Mouse (Mus musculus): Measurements from ENCODE around the gene Acad10. TPM values are rescaled to one million over a fixed set of nuclear protein-coding genes. Genes with fewer than 3 reads are reported as not detected.
"Not testable (repeated sequence)": the region's sequence is repeated elsewhere in the genome, so short reads cannot be mapped to it uniquely, and the experiment has no call there.

Gene Acad10
- 10 to 100 TPM in 4 of 26 experiments, 1 to 10 TPM in 20, under 1 TPM in 2; 0.47 to 12.5 (median 6.6) TPM for total RNA-seq (2018; cell fraction: chromatin; rRNA removed)
- total RNA-seq (2018; cell fraction: cytosol; rRNA removed): 1 to 10 TPM; 1.4 to 5.1 (median 3.4) TPM
- total RNA-seq (2018; cell fraction: nucleus; rRNA removed): 10 to 100 TPM in 1 of 26 experiments, 1 to 10 TPM in 24, under 1 TPM in 1; 0.87 to 10.2 (median 3.6) TPM
- polyA plus RNA-seq (2018): 1.7 to 4.4 TPM (median 2.5 TPM) in 3 replicates

DNA sequence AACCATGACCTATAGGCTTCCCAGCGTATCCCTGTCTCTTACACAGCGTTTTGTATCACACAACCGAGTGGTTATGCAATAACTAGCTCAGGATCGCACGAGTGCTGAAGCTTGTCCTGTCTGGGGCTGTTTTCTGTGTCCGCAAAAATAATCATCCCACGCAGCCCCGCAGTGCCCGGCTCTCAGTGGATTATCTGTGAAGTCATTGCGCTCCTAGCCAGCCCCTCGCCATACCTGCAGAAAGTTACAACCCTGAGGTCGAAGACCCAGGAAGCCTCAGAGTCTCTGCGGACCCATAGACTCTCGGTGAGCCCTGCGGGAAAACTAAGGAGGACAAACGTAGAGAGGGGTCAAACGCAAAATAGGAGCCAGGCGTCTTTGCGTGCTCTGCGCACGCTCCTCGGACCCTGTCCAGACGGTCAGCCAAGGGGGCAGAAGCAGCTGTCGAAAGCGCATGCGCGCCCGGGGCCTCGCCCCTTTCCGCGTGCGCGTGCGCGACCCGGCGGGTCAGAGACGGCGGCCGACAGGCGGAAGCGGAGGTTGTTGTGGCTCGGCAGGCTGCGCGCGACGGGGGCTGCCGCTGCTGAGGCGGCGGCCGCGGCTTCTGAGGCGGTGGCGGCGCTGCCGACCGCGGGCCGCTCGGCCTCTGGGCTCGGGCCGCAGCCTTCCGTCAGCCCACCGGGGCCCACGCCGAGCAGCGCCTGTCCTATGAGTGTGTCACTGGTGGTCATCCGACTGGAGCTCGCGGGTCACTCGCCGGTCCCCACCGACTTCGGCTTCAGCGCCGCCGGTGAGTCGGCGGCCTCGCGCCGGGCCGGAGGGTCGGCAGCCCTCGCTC lies at the start of gene Acad10, which contains the start of gene Brap:
Gene Acad10 (minus strand): TSS at position 456 of the 838 bp plus-strand sequence.
Gene Brap (plus strand): TSS at position 505 of the 838 bp plus-strand sequence.
- WGBS (ENCODE audit: missing documents): under 1% methylated on average over 75 of the region's 85 CpGs
- peak within 1 kb of the TSS; percentile 83 for H3K4me3 ChIP-seq (ENCODE audit: inconsistent target)
- H3K36me3 ChIP-seq (ENCODE audit: inconsistent target): peaks cover 22% of the 10 kb centered on the region; the same call in 1 of the 2 replicates
- H3K27ac ChIP-seq: peak within 1 kb of the TSS; percentile 70
- H3K79me2 ChIP-seq (ENCODE audit: inconsistent target): peaks cover 34% of the 10 kb centered on the region

DNA sequence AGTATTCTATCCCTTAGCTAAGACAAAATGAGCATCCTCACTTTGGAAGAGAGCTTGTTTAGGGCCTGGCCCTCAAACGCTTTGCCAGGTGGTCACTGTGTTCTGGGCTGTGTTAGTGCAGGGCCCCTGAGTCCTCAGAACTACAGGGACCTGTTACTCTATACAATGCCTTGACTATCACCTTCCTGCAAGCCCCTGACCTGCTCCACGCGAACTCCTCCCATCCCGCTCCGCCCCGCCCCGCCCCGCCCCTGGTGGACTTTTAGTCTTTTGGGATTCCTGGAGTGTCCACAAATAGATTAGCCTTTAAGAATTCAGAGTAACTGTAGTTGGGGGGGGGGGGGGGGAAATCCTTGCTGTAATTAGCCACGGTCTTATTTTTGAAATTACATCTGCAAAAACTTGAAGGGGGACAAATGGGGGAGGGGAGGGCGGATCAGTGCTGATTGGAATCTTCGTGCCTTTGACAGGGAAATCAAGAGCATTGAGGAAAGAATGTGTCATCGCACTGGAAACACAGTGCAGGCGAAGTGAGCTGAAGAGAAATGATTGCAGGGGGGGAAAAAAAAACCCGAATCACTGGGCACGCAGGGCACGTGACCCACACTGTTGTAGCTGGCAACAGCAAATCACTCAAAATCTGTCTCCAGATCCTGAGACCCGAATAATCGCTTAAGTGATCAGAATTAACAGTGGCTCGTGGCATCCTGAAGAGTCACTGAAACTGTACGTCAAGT lies 44.4 kb upstream of the Acad10 start:
- Histone ChIP-seq H3K36me3 (ENCODE audit: inconsistent target) (no peaks in the 10 kb centered on the region), H3K27ac (no peak overlapping the region), H3K79me2 (ENCODE audit: inconsistent target) (no peaks in the 10 kb centered on the region), H3K4me3 (ENCODE audit: inconsistent target) (no peak overlapping the region)
- 26% methylated on average over 13 of the region's 20 CpGs for WGBS (ENCODE audit: missing documents)

DNA sequence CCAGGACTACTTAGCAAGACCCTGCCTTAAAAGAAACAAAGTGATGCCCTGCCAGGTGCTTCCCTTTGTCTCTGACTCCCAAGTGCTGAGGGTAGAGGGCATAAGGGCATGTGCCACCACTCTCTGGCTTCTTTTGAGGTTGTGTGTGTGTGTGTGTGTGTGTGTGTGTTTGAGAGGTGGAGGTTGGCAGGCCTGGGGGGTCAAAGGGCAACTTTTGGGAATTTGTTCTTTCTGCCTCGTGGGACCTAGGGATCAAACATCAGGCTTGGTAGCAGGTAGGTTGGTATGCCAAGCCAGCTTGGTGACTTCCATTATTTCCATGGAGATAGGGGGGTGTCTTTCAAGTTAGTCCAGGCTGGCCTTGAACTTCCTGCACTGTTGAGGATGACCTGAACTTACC lies 43.0 kb upstream of the Acad10 start:
- Histone ChIP-seq H3K27ac (no peak overlapping the region), H3K79me2 (ENCODE audit: inconsistent target) (no peaks in the 10 kb centered on the region), H3K4me3 (ENCODE audit: inconsistent target) (no peak overlapping the region), H3K36me3 (ENCODE audit: inconsistent target) (no peaks in the 10 kb centered on the region)
- 90% methylated on average over 1 of the region's 1 CpGs for WGBS (ENCODE audit: missing documents)

DNA sequence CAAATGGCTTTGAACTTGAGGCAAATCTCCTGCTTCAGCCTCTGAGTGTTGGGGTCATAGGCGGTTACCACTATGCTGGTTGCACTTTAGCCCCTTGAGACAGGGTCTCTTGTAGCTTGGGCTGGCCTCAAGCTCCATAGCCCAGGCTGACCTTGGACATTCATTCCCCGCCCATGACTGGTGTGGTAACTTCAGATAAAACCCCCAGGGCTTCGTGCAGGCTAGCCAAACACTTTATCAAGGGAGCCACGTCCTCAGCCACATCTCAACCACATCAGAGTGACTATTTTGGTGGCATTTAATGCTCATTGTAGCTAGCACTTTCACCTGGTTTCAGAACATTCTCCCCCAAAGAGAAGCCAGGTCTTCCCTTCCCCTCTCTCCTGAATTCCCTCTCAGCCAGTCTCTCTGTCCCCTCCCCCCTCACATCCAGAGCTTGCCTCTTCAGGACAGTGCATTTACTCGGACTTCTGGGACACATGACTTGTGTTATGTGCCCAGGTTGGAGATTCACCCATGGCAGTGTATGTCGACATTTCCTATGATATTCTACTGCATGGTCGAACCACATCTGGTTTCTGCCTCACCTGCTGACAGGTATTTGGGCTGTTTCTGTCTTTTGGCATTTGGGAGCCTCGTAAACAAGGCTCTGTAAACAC lies 40.9 kb upstream of the Acad10 start:
- H3K36me3 ChIP-seq (ENCODE audit: inconsistent target): no peaks in the 10 kb centered on the region
- H3K4me3 ChIP-seq (ENCODE audit: inconsistent target): no peak overlapping the region
- no peak overlapping the region for H3K27ac ChIP-seq
- no peaks in the 10 kb centered on the region for H3K79me2 ChIP-seq (ENCODE audit: inconsistent target)
- 66% methylated on average over 8 of the region's 8 CpGs for WGBS (ENCODE audit: missing documents)

DNA sequence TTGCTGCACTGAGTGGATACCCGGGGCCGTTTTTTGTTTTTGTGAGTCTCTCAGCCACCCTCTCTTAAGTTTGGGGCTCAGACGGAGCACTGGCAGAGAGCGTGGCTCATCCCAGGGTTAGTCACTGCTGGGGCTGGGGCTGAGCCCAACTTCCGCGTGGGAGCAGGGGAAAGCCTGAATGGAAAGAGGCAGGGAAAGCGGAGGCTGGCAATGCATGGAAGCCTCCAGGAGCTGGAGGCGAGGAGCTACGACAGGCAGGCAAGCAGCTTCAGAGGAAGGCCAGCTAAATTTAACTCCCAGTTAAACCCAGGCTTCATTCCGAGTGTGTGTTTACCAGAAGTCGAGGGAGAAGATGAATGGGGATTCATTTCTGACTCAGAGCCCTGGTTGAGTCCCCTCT lies 40.2 kb upstream of the Acad10 start:
- Histone ChIP-seq H3K79me2 (ENCODE audit: inconsistent target) (no peaks in the 10 kb centered on the region), H3K27ac (no peak overlapping the region), H3K36me3 (ENCODE audit: inconsistent target) (no peaks in the 10 kb centered on the region), H3K4me3 (ENCODE audit: inconsistent target) (no peak overlapping the region)
- WGBS (ENCODE audit: missing documents): 89% methylated on average over 11 of the region's 11 CpGs

DNA sequence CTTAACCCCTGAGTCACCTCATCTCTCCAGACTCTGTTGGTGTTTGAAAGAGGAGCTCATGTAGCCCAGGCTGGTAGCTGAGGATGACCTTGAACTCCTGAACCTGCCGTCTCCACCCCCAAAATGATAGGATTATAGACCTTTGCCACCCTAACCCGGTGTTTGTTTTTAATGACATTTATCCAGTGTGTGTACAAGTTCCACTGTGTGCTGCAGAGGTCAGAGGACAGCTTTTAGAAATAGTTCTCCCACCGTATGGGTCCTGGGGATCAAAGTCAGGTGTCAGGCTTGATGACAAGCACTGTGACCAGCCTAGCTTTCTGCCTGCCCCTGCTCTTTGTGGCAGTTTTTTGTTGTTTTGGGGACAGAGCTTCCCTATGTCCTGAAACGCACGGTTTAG lies 39.6 kb upstream of the Acad10 start:
- no peaks in the 10 kb centered on the region for H3K36me3 ChIP-seq (ENCODE audit: inconsistent target)
- no peak overlapping the region for H3K4me3 ChIP-seq (ENCODE audit: inconsistent target)
- no peak overlapping the region for H3K27ac ChIP-seq
- 84% methylated on average over 5 of the region's 5 CpGs for WGBS (ENCODE audit: missing documents)
- H3K79me2 ChIP-seq (ENCODE audit: inconsistent target): no peaks in the 10 kb centered on the region

DNA sequence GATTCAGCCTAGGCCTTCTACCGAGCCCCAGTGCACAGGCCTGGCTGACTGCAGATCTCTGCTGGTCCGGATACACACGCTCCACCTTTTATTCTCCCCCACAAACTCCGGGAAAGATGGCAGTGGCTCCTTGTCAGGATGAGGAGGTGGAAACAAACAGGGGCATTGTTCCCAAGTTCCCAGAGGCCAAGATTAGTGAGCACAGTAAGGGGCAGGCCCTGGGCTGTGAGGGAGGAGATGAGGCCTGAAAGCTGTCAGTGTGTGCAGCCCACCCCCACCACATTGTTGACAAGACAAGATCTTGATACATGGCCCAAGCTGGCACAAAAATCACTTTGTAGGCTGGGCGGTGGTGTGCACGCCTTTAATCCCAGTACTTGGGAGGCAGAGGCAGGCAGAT lies 36.4 kb upstream of the Acad10 start:
- 88% methylated on average over 6 of the region's 6 CpGs for WGBS (ENCODE audit: missing documents)
- Histone ChIP-seq H3K4me3 (ENCODE audit: inconsistent target) (no peak overlapping the region), H3K36me3 (ENCODE audit: inconsistent target) (no peaks in the 10 kb centered on the region), H3K79me2 (ENCODE audit: inconsistent target) (no peaks in the 10 kb centered on the region), H3K27ac (no peak overlapping the region)

DNA sequence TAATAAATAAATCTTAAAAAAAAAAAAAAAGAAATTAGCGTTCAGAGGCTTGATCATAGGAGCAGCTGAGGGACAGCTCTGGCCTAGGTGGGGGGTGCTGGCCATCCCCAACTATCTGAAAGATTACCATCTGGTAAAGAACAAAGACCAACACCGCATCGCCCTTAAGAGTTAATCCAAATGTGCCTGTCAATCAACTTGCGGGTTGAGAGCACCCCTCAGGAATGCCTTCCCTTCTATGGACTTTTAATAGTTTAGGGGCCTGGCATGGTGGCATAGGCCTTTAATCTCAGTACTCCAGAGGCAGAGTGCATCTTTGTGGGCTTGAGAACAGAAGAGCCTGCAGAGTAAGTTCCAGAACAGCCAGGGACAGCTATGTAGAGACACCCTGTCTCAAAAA lies 32.6 kb upstream of the Acad10 start:
- Histone ChIP-seq H3K79me2 (ENCODE audit: inconsistent target) (no peaks in the 10 kb centered on the region), H3K36me3 (ENCODE audit: inconsistent target) (no peaks in the 10 kb centered on the region), H3K27ac (no peak overlapping the region), H3K4me3 (ENCODE audit: inconsistent target) (no peak overlapping the region)
- 83% methylated on average over 4 of the region's 4 CpGs for WGBS (ENCODE audit: missing documents)

DNA sequence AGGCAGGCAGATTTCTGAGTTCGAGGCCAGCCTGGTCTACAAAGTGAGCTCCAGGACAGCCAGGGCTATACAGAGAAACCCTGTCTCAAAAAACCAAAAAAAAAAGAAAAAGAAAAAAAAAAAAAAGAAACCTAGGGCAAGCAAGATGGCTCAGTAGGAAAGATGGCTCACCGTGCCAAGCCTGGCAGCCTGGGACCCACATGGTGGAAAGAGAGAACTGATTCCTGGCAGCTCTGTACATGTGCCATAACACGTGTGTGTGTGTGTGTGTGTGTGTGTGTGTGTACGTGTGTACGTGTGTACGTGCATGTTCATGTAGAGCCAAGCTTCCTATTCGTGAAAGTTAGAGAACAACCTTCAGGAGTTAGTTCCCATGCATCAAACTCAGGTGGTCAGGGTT lies 31.1 kb upstream of the Acad10 start:
- WGBS (ENCODE audit: missing documents): 91% methylated on average over 3 of the region's 7 CpGs
- H3K79me2 ChIP-seq (ENCODE audit: inconsistent target); H3K27ac ChIP-seq; H3K36me3 ChIP-seq (ENCODE audit: inconsistent target); H3K4me3 ChIP-seq (ENCODE audit: inconsistent target): not testable (repeated sequence)

DNA sequence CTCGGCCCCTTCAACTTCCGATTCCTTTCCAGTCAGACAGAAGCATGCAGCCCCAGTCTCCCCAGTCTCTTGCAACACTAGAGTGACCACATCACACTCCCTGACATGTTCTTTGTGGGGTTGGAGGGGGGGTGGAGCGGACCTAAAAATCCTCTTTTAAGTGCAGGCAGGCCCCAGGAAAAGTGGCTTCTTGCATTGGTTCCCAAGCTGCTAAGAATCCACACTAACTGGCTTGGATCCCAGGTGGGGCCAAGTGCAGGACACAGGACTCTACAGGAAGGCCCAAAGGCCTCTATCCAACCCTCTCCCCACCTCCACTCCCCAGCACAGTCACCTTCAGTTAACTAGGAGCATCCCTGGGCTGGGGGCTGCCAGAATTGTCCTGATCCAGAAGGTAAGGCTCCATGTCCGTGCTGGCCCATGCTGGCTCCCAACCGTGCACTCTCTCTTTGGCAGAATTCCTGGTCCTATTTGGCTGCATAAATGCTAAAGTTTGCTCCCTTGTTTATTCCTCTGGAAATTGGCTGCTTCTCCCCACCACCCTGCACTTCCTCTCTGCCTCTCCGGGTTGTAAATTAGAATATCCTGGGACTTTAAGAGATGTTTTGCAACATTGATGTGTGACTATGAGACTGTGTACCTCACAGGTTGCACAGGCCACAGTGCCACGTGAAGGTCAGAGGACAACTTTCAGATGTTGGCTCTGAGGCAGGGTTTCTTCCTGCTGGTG lies 30.3 kb upstream of the Acad10 start:
- Histone ChIP-seq H3K79me2 (ENCODE audit: inconsistent target) (no peaks in the 10 kb centered on the region), H3K36me3 (ENCODE audit: inconsistent target) (peaks cover 9% of the 10 kb centered on the region; the same call in 1 of the 2 replicates), H3K27ac (no peak overlapping the region), H3K4me3 (ENCODE audit: inconsistent target) (no peak overlapping the region)
- 80% methylated on average over 7 of the region's 7 CpGs for WGBS (ENCODE audit: missing documents)

DNA sequence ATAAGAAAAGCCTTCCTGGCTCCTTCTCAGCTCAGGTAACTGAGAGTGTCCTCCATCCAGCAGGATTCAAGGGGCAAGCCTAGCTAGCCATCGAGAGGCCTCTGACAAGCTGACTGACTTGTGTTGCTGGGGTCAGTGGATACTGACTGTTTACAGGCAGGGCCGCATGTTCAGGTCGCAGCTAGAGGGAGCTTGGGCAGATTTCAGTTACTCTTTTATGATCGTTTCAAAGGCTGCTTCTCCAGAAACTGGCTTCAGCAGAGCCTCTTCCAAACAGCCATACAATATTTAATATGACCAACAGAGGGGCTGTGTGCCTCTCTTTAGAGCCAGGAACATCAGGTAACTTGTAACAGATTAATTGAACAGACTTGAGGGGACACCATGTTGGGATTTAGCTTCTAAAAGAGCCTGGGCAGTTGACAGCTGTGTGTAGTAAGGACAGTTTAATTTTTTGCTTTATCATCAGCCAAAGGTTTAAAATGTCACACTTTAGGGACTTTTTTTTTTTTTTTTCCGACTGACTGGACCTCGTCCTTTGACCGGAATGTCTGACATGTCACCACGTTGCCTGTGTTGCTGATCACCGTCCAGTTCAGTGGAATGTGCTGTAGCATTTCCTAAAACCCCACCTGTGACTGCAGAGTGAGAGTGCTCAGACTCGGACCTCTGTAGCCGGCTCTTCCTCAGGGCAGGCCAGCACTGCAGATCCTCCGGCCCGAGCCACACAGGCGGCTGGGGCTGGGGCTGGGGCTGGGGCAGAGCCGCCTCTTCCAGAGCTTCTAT lies 26.0 kb upstream of the Acad10 start:
- H3K27ac ChIP-seq: no peak overlapping the region
- peaks cover 51% of the 10 kb centered on the region for H3K36me3 ChIP-seq (ENCODE audit: inconsistent target)
- 84% methylated on average over 11 of the region's 15 CpGs for WGBS (ENCODE audit: missing documents)
- no peaks in the 10 kb centered on the region for H3K79me2 ChIP-seq (ENCODE audit: inconsistent target)
- no peak overlapping the region for H3K4me3 ChIP-seq (ENCODE audit: inconsistent target)

DNA sequence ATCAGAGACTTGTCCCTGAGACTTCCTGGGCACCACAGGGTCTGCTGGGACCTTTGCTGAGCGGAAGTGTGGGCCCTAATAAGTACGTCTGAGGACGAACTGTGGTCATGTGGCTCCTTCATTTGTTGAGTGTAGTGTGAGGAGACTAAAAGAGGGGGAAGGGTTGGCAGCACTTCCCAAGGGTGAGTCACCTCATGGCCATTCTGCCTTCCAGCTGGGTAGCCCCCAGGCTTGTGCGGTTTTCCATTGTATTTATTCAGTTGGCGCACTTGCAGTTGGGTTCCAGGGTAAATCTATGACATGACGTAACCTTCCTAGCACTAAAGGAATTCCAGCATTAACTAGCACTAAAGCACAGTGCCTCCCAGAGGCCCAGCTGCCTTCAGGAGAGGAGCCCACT lies 25.2 kb upstream of the Acad10 start:
- no peak overlapping the region for H3K4me3 ChIP-seq (ENCODE audit: inconsistent target)
- no peaks in the 10 kb centered on the region for H3K79me2 ChIP-seq (ENCODE audit: inconsistent target)
- H3K27ac ChIP-seq: no peak overlapping the region
- peaks cover 59% of the 10 kb centered on the region for H3K36me3 ChIP-seq (ENCODE audit: inconsistent target)
- 96% methylated on average over 6 of the region's 6 CpGs for WGBS (ENCODE audit: missing documents)

DNA sequence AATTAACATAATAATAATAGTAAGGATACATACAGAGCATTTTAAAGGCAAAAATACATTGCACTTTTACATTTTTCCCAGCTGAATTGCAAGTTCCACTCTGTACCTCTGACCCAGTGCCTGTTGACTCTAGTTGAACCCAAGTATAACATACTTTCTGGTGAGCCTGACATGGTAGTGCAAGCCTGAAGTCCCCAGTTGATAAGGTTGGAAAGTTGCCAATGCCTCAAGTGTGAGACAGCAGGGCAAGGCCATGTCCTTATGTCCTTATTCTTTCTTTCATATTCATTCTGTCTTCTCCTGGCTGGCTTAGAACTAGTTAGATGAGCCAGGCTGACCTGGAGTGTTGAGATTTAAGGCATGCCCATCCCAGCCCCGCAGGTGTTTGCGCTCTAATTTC lies 21.9 kb upstream of the Acad10 start:
- Histone ChIP-seq H3K4me3 (ENCODE audit: inconsistent target) (no peak overlapping the region), H3K27ac (no peak overlapping the region), H3K36me3 (ENCODE audit: inconsistent target) (peaks cover 91% of the 10 kb centered on the region), H3K79me2 (ENCODE audit: inconsistent target) (no peaks in the 10 kb centered on the region)
- 94% methylated on average over 2 of the region's 2 CpGs for WGBS (ENCODE audit: missing documents)
